Mouse (Mus musculus) lung, postnatal 0 days (tissue): ENCODE data around the gene Lpar6. TPM values are rescaled to one million over a fixed set of nuclear protein-coding genes. Genes with fewer than 3 reads are reported as not detected.

Source experiments
- ATAC-seq: fragments of 200-750 bp; cut with Nextera tagmentation; 2 replicates; pipeline ENCODE4 v1.8.0; 2017; ENCODE audit warnings: moderate library complexity
- DNase-seq: peaks from one replicate; pipeline ENCODE4 v3.0.0-alpha.2; 2016; ENCODE audit warnings: low spot score
- H3K27ac ChIP-seq: fragments of 300-500 bp; sonication (generic); 2 replicates; pipeline ENCODE4 v1.5.1; 2014; ENCODE audit warnings: antibody characterized with exemption, mild to moderate bottlenecking, low read length, mixed read lengths
- H3K27me3 ChIP-seq: fragments of 300-500 bp; sonication (generic); replicated peaks from 2 replicates; pipeline ENCODE4 v1.6.1; 2014; ENCODE audit warnings: low read length, mixed read lengths; ENCODE audit not compliant: insufficient read depth
- H3K36me3 ChIP-seq: fragments of 300-500 bp; sonication (generic); 2 replicates; pipeline ENCODE4 v1.6.1; 2014; ENCODE audit warnings: low read length, mixed read lengths; ENCODE audit not compliant: insufficient read depth
- H3K4me1 ChIP-seq: fragments of 300-500 bp; sonication (generic); 2 replicates; pipeline ENCODE4 v1.6.1; 2014; ENCODE audit warnings: antibody characterized with exemption, low read depth, low read length, mixed read lengths; ENCODE audit not compliant: insufficient read depth
- H3K4me2 ChIP-seq: fragments of 300-500 bp; sonication (generic); replicated peaks from 2 replicates; pipeline ENCODE4 v1.6.1; 2014; ENCODE audit warnings: low read depth, mild to moderate bottlenecking, low read length, moderate library complexity, mixed read lengths
- H3K4me3 ChIP-seq: fragments of 300-500 bp; sonication (generic); 2 replicates; pipeline ENCODE4 v1.5.1; 2014; ENCODE audit warnings: low read depth, low read length
- H3K9ac ChIP-seq: fragments of 300-500 bp; sonication (generic); replicated peaks from 2 replicates; pipeline ENCODE4 v1.6.1; 2014; ENCODE audit warnings: low read depth, mild to moderate bottlenecking
- H3K9me3 ChIP-seq: fragments of 300-500 bp; sonication (generic); 2 replicates; pipeline ENCODE4 v1.6.1; 2016; ENCODE audit warnings: low read length, mixed read lengths
- CTCF ChIP-seq: IDR thresholded peaks from 2 replicates; pipeline ENCODE4 v1.5.1; 2016; ENCODE audit warnings: antibody characterized with exemption, mild to moderate bottlenecking
- EP300 ChIP-seq: IDR thresholded peaks from 2 replicates; pipeline ENCODE4 v1.6.1; 2016; ENCODE audit warnings: antibody characterized with exemption, mild to moderate bottlenecking, control low read depth
- WGBS: fragments of 180-500 bp; shearing (Covaris S2); extraction: QIAGEN DNeasy Blood & Tissue Kit; methylation state at CpG from one replicate; pipeline ENCODE4 v1.1.7; 2014; 5-methylcytosine and 5-hydroxymethylcytosine counted together
- polyA plus RNA-seq: library from polyadenylated mRNA; unstranded; fragments of >200 nt; fragmentation: Nextera tagmentation; extraction: Ambion mirVana; gene quantifications from 2 replicates; pipeline ENCODE4 v1.2.1, GENCODE M21; 2015

The Lpar6 gene
- polyA plus RNA-seq, 1 experiment from 2014 or later = 10.3 TPM

DNA sequence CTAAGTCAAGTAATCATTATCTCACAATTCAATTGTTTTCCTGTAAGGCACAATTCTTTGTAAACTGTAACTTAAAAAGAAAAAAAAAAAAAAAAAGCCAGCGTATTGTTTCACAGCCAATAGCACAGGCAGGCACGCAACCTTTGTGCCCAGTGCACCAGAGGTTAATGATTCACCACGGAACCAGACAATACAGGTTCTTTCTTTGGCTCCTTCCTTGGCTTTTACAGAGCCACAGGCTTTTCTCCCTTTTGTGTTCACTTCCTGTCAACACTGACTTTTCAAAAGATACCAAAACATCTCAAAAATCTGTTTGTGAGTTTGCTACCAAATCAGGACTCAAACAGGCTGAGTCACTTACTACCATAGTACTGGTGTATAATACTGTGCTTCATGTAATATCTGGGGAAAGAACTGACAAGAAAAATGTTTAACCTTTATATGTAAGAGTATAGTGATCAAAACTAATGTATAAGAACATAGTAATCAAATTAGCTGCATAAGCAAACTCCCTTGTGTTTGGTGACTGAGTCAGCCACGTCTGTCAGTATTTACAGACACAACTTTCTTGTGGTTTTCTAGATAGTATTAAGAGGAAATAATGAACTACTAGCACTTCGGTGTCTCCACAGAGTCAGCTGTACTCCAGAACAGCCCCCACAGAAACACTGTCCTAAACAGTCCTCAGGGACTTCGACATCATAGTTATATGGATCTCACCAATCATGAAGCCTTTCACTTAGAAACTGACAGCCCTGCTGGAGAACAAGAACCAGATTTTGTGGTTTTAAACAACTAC is 16.0 kb downstream of the Lpar6 start:
- no peak overlapping the region for H3K9ac ChIP-seq
- 44% methylated on average over 6 of the region's 6 CpGs for WGBS
- no peaks in the 10 kb centered on the region for H3K4me1 ChIP-seq
- peak overlapping the region; percentile 51; the same call in 1 of the 2 replicates for H3K27ac ChIP-seq
- DNase-seq (peak; percentile 57), ATAC-seq (peak; percentile 57)
- H3K4me2 ChIP-seq = no peak overlapping the region
- H3K9me3 ChIP-seq = no peaks in the 10 kb centered on the region
- no peak for TF ChIP-seq EP300
- TF ChIP-seq CTCF = no peak
- H3K36me3 ChIP-seq = no peaks in the 10 kb centered on the region
- H3K4me3 ChIP-seq = no peak overlapping the region
- no peaks in the 10 kb centered on the region for H3K27me3 ChIP-seq

DNA sequence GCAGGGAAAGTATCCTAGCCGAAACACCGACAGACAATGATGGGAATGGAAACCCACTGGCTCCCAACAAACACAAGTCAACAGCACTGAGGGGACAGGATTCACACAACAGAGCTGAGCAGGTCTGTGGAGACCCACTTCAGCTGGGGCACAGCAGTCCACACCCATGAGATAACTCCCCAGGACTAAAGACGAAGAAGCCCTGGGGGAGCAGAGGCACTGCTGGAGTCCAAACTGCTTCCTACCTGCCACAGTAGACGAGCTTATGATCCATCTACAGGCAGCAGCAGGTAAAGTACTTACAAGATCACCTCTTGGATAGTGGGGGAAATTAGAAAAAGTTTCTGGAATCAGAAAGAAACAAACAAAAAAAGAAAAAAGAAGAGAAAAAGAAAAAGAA is 16.7 kb downstream of the Lpar6 start:
- WGBS = 72% methylated on average over 4 of the region's 4 CpGs
- Histone ChIP-seq H3K36me3 (no peaks in the 10 kb centered on the region), H3K9me3 (no peaks in the 10 kb centered on the region), H3K4me1 (no peaks in the 10 kb centered on the region), H3K4me2 (no peak overlapping the region), H3K4me3 (no peak overlapping the region), H3K27ac (no peak overlapping the region), H3K27me3 (no peaks in the 10 kb centered on the region), H3K9ac (no peak overlapping the region)
- TF ChIP-seq EP300 (no peak), CTCF (no peak)
- no peak for ATAC-seq
- DNase-seq = no peak

GRCm38 (mm10) chr14:73255426-73255970 is 17.8 kb downstream of the Lpar6 start:
- Histone ChIP-seq H3K27ac (peak overlapping the region; percentile 17), H3K4me1 (no peaks in the 10 kb centered on the region), H3K4me2 (no peak overlapping the region), H3K36me3 (no peaks in the 10 kb centered on the region), H3K4me3 (no peak overlapping the region), H3K9me3 (no peaks in the 10 kb centered on the region), H3K9ac (no peak overlapping the region), H3K27me3 (no peaks in the 10 kb centered on the region)
- DNase-seq (peak; percentile 14), ATAC-seq (no peak)
- 40% methylated on average over 3 of the region's 3 CpGs for WGBS
- no peak for TF ChIP-seq EP300
- TF ChIP-seq CTCF = no peak

DNA sequence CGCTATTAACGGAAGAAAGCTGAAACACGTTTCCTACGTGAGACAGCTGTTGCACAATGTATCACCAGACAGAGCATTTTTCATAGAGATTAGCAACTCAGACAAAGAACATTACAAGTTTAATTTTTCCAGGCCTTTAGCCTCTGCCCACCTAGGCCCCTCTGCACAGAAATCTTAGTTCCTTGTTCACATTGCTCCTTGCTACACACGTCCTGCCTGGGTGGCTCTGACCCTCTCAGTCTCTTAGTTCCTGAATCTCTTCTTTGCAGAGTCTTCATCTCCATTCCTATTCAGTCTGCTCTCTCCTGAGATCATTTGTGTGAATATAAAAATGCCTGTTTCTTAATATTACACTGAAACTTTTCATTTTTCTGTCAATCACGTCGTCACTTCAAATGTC is 19.7 kb downstream of the Lpar6 start:
- Histone ChIP-seq H3K4me2 (no peak overlapping the region), H3K9me3 (no peaks in the 10 kb centered on the region), H3K27me3 (no peaks in the 10 kb centered on the region), H3K4me3 (no peak overlapping the region), H3K4me1 (no peaks in the 10 kb centered on the region), H3K27ac (no peak overlapping the region), H3K9ac (no peak overlapping the region), H3K36me3 (no peaks in the 10 kb centered on the region)
- ATAC-seq (no peak), DNase-seq (no peak)
- TF ChIP-seq CTCF (no peak), EP300 (no peak)
- WGBS = 50% methylated on average over 7 of the region's 7 CpGs

DNA sequence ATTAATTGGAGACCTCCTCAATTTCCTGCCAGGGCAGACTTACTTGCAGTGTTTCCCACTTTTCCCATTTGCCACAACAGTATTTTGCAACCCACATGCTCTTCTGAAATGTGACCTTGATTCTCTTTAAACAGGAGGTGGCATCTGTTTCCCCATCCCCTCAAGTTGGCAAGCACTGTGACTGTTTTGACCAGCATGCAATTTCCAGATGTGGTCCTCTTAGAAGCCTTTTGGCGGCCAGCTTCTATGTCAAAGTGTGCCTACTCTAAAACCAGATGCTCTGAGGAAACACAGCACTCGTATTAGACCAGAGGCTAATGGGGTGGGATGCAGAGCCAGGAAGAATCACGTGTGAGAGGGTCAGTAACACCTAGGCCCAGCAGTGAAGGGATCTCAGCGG is 20.5 kb downstream of the Lpar6 start:
- Histone ChIP-seq H3K36me3 (no peaks in the 10 kb centered on the region), H3K4me3 (no peak overlapping the region), H3K4me1 (no peaks in the 10 kb centered on the region), H3K27me3 (no peaks in the 10 kb centered on the region), H3K4me2 (no peak overlapping the region), H3K27ac (no peak overlapping the region), H3K9ac (no peak overlapping the region), H3K9me3 (no peaks in the 10 kb centered on the region)
- ATAC-seq = peak; percentile 7; the same call in 1 of the 2 replicates
- no peak for TF ChIP-seq CTCF
- TF ChIP-seq EP300 = no peak
- 26% methylated on average over 4 of the region's 4 CpGs for whole genome bisulfite sequencing
- no peak for DNase-seq

DNA sequence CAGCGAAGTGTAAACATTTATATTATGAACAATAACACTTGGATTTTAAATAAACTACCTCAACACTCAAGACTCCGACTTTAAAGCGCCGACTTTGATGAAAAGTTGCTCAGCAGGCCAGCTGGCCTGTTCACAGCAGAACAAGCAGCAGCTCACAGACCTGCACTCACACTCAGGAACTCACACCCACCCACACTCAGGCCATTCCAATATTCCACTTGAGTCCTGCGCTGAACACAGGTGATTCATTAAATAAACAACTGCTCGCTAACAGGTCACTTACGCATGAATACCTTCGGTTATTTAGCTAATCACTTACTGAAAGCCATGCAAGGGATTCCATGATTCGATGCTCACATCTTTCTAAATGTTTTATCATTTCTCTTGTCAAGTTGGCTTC is 24.5 kb downstream of the Lpar6 start:
- Histone ChIP-seq H3K4me2 (no peak overlapping the region), H3K4me1 (no peaks in the 10 kb centered on the region), H3K27ac (no peak overlapping the region), H3K27me3 (no peaks in the 10 kb centered on the region), H3K9ac (no peak overlapping the region), H3K36me3 (no peaks in the 10 kb centered on the region), H3K9me3 (no peaks in the 10 kb centered on the region), H3K4me3 (no peak overlapping the region)
- ATAC-seq (peak; percentile 91), DNase-seq (peak; percentile 76)
- TF ChIP-seq CTCF = no peak
- peak; percentile 76 for TF ChIP-seq EP300
- WGBS = 54% methylated on average over 9 of the region's 9 CpGs
